Mouse (Mus musculus): ENCODE results near the gene Gpr137c.

DNA sequence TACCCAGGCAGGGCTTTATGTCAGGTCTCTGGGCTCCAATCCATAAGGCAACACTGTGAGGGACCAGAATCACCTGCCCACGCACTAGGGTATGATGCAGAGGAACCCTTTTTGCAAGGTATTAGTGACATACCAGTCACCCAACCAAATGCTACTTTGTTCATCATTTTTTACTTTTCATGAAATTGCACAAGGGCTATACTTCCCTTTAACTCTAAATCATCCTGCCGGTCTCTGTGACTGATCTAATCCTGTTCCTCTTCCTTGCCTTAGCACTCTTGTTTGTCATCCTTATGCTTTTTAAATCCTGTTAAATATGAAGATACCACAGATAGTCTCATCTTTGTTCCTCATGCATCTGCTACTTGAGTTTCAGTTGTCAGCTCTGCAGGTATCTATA, 19.5 kb downstream of the Gpr137c start:
- no peak for TF ChIP-seq POLR2A (IDR thresholded peaks at IDR 0.05; ENCODE audit: insufficient read depth, low read length)
- TF ChIP-seq CTCF (IDR thresholded peaks at IDR 0.05; ENCODE audit: low read depth, low read length): no peak
- TF ChIP-seq EP300 (IDR thresholded peaks at IDR 0.05; ENCODE audit: insufficient read depth, low read depth, low read length): no peak
